Mouse (Mus musculus) cortical plate, adult 2 months (tissue): ENCODE measurements around the gene Gm12169.

Experiments used
- CTCF ChIP-seq: fragments of 200-500 bp; IDR thresholded peaks from 2 replicates; pipeline ENCODE4 v1.5.1; 2011; ENCODE audit warnings: mild to moderate bottlenecking, control low read depth, low read length; ENCODE audit not compliant: insufficient read depth; ENCODE audit errors: extremely low read depth
- POLR2A ChIP-seq: fragments of 200-500 bp; IDR thresholded peaks from 2 replicates; pipeline ENCODE4 v1.6.1; 2011; ENCODE audit warnings: mild to moderate bottlenecking, low read length, control low read depth; ENCODE audit not compliant: insufficient read depth; ENCODE audit errors: extremely low read depth

- TF ChIP-seq POLR2A (no peak), CTCF (no peak)
Observed at GRCm38 (mm10) chr11:46479311-46479710, 44.7 kb upstream of the Gm12169 start.
